Mouse (Mus musculus): ENCODE measurements around the gene Kif27. TPM values are rescaled to one million over a fixed set of nuclear protein-coding genes. Genes with fewer than 3 reads are reported as not detected.
"Not testable (repeated sequence)": the region's sequence is repeated elsewhere in the genome, so short reads cannot be mapped to it uniquely, and the experiment has no call there.

Kif27 gene
- 0.11 and 0.19 TPM in 2 replicates for polyA plus RNA-seq (2015; fragmentation: Nextera tagmentation; extraction: Ambion mirVana)

DNA sequence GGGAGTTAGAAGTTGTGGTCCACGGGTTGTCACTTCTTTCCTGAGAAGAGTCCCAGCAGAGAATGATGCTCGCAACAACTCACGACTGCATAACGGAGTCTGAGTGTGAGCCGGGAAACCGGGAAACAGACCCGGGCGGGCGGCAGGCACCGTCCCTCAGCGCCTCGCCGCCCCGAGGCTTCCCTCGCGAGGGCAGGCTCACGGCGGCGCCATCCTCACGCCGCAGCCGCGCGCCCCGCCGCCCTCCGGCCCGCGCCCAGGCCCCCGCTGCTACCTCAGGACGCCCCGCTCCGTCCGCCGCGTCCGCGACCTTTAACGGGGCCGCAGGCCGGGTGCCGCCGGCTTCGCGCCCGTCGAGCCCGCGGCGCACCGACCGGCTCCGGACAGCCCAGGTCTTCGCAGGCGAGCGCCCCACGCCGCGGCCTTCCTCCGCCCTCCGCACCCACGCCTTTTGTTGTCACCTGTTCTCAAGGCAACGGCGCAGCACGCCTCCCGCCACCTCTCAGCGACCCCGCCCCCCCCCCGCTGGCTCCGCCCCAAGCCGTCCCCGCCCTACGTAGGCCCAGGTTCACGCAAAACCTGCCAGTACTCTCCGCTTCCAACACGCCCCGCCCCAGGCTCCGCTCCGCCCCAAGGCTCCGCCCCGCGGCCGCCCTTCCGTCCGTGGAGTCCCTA is at the start of gene Kif27:
Gene Kif27, minus strand, starts transcription at position 494 of the 675 bp plus-strand sequence.
- peak within 1 kb of the TSS; percentile 59 for H3K9ac ChIP-seq (ENCODE audit: low read length)
- DNase-seq (ENCODE audit: low spot score) (peak; percentile 97), ATAC-seq (ENCODE audit: low FRiP score, low TSS enrichment) (peak; percentile 100)
- no peaks in the 10 kb centered on the region for H3K9me3 ChIP-seq (ENCODE audit: control insufficient read depth, low read length)
- whole genome bisulfite sequencing, result under 1% methylated on average over 64 of the region's 85 CpGs
- H3K4me1 ChIP-seq (replicated peaks; ENCODE audit: control insufficient read depth, insufficient read depth), result no peaks in the 10 kb centered on the region
- peak within 1 kb of the TSS; percentile 58 for H3K4me3 ChIP-seq (ENCODE audit: low read depth, low read length)
- no peak for TF ChIP-seq EP300 (optimal IDR thresholded peaks at IDR 0.05)
- TF ChIP-seq CTCF (IDR thresholded peaks at IDR 0.05; ENCODE audit: low read depth), result peak; percentile 13; the same call in 1 of the 2 replicates
- peak within 1 kb of the TSS; percentile 63; the same call in 1 of the 2 replicates for H3K27ac ChIP-seq (replicated peaks)
- peak within 1 kb of the TSS; percentile 96 for H3K4me2 ChIP-seq (replicated peaks; ENCODE audit: low read depth)
- no peaks in the 10 kb centered on the region for H3K36me3 ChIP-seq (ENCODE audit: control insufficient read depth, insufficient read depth, low read length)
- H3K27me3 ChIP-seq (ENCODE audit: control insufficient read depth, insufficient read depth, low read length), result no peaks in the 10 kb centered on the region

DNA sequence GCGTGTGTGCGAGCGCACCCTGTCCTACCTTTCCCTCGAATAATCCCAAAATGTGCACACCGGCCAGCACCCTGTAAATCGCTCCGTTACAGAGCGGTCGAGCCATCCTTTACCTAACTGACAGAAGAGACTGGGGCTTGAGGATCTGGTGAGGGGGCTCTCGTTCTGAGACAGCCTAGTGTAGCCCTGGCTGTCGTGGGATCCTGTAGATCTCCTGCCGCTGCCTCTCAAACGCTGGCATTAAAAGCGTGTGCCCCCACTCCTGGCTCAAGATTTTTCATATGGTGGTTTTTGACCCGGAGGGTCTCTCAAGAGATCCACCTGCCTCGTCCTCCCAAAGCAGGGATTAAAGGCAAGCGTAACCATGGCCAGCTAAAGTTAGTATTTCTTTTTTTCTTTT is 44.3 kb upstream of the Kif27 start, which contains the start of gene Hnrnpk:
Gene Hnrnpk, minus strand, starts transcription at position 101 of the 400 bp plus-strand sequence.
- H3K27me3 ChIP-seq (ENCODE audit: control insufficient read depth, insufficient read depth, low read length); H3K9me3 ChIP-seq (ENCODE audit: control insufficient read depth, low read length); ATAC-seq (ENCODE audit: low FRiP score, low TSS enrichment); H3K4me1 ChIP-seq (replicated peaks; ENCODE audit: control insufficient read depth, insufficient read depth); DNase-seq (ENCODE audit: low spot score); H3K36me3 ChIP-seq (ENCODE audit: control insufficient read depth, insufficient read depth, low read length): not testable (repeated sequence)
- H3K4me2 ChIP-seq (replicated peaks; ENCODE audit: low read depth), result peak within 1 kb of the TSS; percentile 60
- WGBS, result 9% methylated on average over 16 of the region's 17 CpGs
- H3K4me3 ChIP-seq (ENCODE audit: low read depth, low read length), result peak within 1 kb of the TSS; percentile 100
- H3K9ac ChIP-seq (ENCODE audit: low read length), result peak within 1 kb of the TSS; percentile 99
- H3K27ac ChIP-seq (replicated peaks), result peak within 1 kb of the TSS; percentile 99

DNA sequence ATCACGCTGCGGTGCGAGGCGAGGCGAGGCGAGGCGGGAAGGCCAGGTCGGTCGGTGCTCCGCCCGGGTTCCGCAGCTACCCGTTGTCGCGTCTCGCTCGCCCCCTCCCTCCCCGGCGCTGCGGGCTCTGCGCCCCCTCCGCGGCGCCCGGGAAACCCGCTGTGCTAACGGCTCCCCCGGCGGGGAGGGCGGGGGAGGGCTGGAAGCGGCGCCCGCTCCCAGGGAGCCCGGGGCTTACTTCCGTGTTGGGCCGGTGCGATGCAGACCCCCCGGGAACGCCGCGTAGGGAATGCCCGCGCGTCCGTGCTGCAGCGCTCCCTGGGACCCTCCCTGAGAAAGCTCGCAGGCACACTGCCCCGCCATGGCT is 43.8 kb upstream of the Kif27 start:
- Histone ChIP-seq H3K27ac (replicated peaks) (peak overlapping the region; percentile 99), H3K27me3 (ENCODE audit: control insufficient read depth, insufficient read depth, low read length) (no peaks in the 10 kb centered on the region), H3K9me3 (ENCODE audit: control insufficient read depth, low read length) (no peaks in the 10 kb centered on the region), H3K4me2 (replicated peaks; ENCODE audit: low read depth) (peak overlapping the region; percentile 60), H3K4me3 (ENCODE audit: low read depth, low read length) (peak overlapping the region; percentile 100), H3K36me3 (ENCODE audit: control insufficient read depth, insufficient read depth, low read length) (peaks cover 2% of the 10 kb centered on the region; the same call in 1 of the 2 replicates), H3K4me1 (replicated peaks; ENCODE audit: control insufficient read depth, insufficient read depth) (no peaks in the 10 kb centered on the region), H3K9ac (ENCODE audit: low read length) (peak overlapping the region; percentile 99)
- TF ChIP-seq EP300 (optimal IDR thresholded peaks at IDR 0.05) (no peak), CTCF (IDR thresholded peaks at IDR 0.05; ENCODE audit: low read depth) (peak; percentile 22; the same call in 1 of the 2 replicates)
- DNase-seq (ENCODE audit: low spot score) (no peak), ATAC-seq (ENCODE audit: low FRiP score, low TSS enrichment) (peak; percentile 76)
- WGBS, result under 1% methylated on average over 26 of the region's 48 CpGs

DNA sequence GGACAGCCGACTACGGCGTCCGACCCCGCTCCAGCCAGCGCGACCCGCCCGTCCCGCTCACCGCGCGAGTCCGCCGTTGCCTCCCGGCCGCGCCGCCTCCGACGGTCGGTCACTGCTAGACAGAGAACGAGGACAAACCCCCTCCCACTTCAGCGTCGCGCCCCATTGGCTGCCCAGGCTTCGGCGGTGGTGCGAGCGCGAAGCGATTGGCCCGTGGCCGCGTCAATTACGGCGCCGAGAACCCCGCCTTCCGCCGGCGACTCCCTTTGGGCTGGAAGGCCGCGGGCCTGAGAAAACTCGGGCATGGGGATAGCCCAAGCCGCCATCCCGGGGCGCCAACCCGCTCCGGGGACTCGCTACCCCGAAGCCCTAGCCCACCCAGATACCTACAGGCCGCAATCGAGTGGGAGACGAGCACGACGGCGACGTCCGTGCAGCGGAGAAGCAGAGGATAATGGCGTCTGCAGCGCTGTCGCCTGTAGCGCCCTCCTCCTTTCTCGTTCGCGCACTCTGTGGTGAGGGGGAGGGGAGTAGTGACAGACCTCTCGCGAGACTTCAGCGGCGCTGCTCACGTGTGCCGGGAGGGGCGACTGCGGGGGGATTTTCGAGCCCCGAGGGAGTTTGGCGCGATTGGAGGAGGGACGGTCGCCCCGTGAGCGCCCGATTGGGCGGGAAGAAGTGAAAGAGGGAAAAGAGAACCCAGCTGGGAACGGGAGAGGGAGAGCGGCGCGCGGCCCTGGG is 43.3 kb upstream of the Kif27 start, which contains the start of gene Rmi1:
Gene Rmi1, plus strand, starts transcription at position 246 of the 741 bp plus-strand sequence.
- Histone ChIP-seq H3K9ac (ENCODE audit: low read length) (peak within 1 kb of the TSS; percentile 99), H3K27ac (replicated peaks) (peak within 1 kb of the TSS; percentile 99), H3K4me1 (replicated peaks; ENCODE audit: control insufficient read depth, insufficient read depth) (no peaks in the 10 kb centered on the region), H3K4me2 (replicated peaks; ENCODE audit: low read depth) (peak within 1 kb of the TSS; percentile 60), H3K4me3 (ENCODE audit: low read depth, low read length) (peak within 1 kb of the TSS; percentile 100), H3K27me3 (ENCODE audit: control insufficient read depth, insufficient read depth, low read length) (no peaks in the 10 kb centered on the region), H3K36me3 (ENCODE audit: control insufficient read depth, insufficient read depth, low read length) (peaks cover 6% of the 10 kb centered on the region; the same call in 1 of the 2 replicates), H3K9me3 (ENCODE audit: control insufficient read depth, low read length) (no peaks in the 10 kb centered on the region)
- under 1% methylated on average over 73 of the region's 91 CpGs for WGBS
- DNase-seq (ENCODE audit: low spot score) (peak; percentile 97), ATAC-seq (ENCODE audit: low FRiP score, low TSS enrichment) (peak; percentile 94)
- TF ChIP-seq EP300 (optimal IDR thresholded peaks at IDR 0.05), result peak; percentile 99
- TF ChIP-seq CTCF (IDR thresholded peaks at IDR 0.05; ENCODE audit: low read depth), result peak; percentile 63

DNA sequence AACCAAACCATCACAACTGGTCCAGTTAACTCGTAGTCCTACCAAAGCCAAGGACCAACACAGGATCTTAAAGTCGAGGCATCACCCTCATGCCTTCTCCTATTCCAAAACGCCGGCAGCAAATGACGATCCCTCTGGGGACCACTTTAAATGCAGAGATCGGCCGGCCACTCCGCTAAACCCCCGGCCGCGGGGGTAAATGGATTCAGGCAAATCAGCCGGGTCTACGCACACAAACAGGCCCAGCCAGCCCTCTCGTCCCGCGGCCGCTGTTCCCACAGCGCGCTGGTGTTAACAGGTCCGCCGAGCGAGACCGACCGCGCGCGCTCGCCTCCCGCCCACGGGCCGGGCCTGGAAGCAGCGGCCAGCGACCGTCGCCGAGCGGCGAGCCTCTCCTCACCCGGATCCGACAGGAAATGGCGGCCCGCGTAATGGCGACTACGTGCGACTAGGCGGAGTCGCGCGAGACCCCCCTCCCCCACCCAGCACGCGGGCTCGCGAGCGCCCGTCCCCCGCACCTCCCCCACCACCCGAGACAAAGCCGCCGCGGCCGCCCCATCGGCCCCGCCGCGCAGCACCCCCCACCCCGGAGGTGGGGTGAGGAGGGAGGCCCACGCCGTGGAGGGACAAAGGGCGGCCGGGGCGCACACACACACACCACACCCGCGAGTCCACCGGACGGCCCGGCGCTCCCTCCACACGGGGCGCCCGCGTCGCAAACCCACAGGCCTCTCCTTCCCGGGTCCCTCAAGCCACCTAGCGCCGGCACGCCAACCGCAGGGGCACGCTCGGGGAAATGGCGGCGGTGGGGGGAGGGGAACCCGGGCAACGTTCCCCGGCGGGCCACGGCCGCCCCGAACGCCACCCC is 42.4 kb upstream of the Kif27 start:
- Histone ChIP-seq H3K4me2 (replicated peaks; ENCODE audit: low read depth) (peak overlapping the region; percentile 44), H3K27ac (replicated peaks) (peak overlapping the region; percentile 99), H3K27me3 (ENCODE audit: control insufficient read depth, insufficient read depth, low read length) (no peaks in the 10 kb centered on the region), H3K4me3 (ENCODE audit: low read depth, low read length) (peak overlapping the region; percentile 100), H3K9me3 (ENCODE audit: control insufficient read depth, low read length) (no peaks in the 10 kb centered on the region), H3K9ac (ENCODE audit: low read length) (peak overlapping the region; percentile 99), H3K4me1 (replicated peaks; ENCODE audit: control insufficient read depth, insufficient read depth) (no peaks in the 10 kb centered on the region), H3K36me3 (ENCODE audit: control insufficient read depth, insufficient read depth, low read length) (peaks cover 6% of the 10 kb centered on the region; the same call in 1 of the 2 replicates)
- peak; percentile 64 for ATAC-seq (ENCODE audit: low FRiP score, low TSS enrichment)
- under 1% methylated on average over 73 of the region's 100 CpGs for WGBS
- peak; percentile 88 for DNase-seq (ENCODE audit: low spot score)
- peak; percentile 49 for TF ChIP-seq CTCF (IDR thresholded peaks at IDR 0.05; ENCODE audit: low read depth)
- TF ChIP-seq EP300 (optimal IDR thresholded peaks at IDR 0.05), result no peak
